Mouse (Mus musculus) small intestine, adult 2 months (tissue): Measurements from ENCODE around the gene Ppp3r1. TPM values are rescaled to one million over a fixed set of nuclear protein-coding genes. Genes with fewer than 3 reads are reported as not detected.

Source experiments
- H3K27ac ChIP-seq: fragments of 200-500 bp; 2 replicates; pipeline ENCODE4 v1.5.1; 2012; ENCODE audit warnings: low read depth, low read length, control low read depth, inconsistent platforms; ENCODE audit not compliant: insufficient read depth
- H3K27me3 ChIP-seq: fragments of 200-500 bp; 2 replicates; pipeline ENCODE4 v1.6.1; 2012; ENCODE audit warnings: mild to moderate bottlenecking, moderate library complexity, low read length, inconsistent platforms; ENCODE audit not compliant: control insufficient read depth, insufficient read depth
- H3K36me3 ChIP-seq: fragments of 200-500 bp; 2 replicates; pipeline ENCODE4 v1.6.1; 2012; ENCODE audit warnings: mild to moderate bottlenecking, low read length, control low read depth, inconsistent platforms; ENCODE audit not compliant: control insufficient read depth, insufficient read depth
- H3K4me1 ChIP-seq: fragments of 200-500 bp; 2 replicates; pipeline ENCODE4 v1.6.1; 2012; ENCODE audit warnings: low read length, inconsistent platforms, mixed read lengths; ENCODE audit not compliant: control insufficient read depth, insufficient read depth, insufficient read length
- H3K4me3 ChIP-seq: fragments of 200-500 bp; 2 replicates; pipeline ENCODE4 v1.5.1; 2012; ENCODE audit warnings: low read depth, mild to moderate bottlenecking, control low read depth, inconsistent platforms, low read length, moderate library complexity
- CTCF ChIP-seq: fragments of 200-500 bp; IDR thresholded peaks from 2 replicates; pipeline ENCODE4 v1.5.1; 2012; ENCODE audit warnings: low read depth, mild to moderate bottlenecking, control low read depth, inconsistent platforms, low read length, moderate library complexity, mixed read lengths; ENCODE audit not compliant: insufficient replicate concordance, insufficient read length; ENCODE audit errors: extremely low read depth
- POLR2A ChIP-seq: fragments of 200-500 bp; IDR thresholded peaks from 2 replicates; pipeline ENCODE4 v1.6.1; 2012; ENCODE audit warnings: low read depth, mild to moderate bottlenecking, control low read depth, inconsistent platforms, low read length, moderate library complexity
- WGBS: fragments of 180-500 bp; shearing (Covaris S2); methylation state at CpG from one replicate; pipeline ENCODE4 v1.1.7; 2018; 5-methylcytosine and 5-hydroxymethylcytosine counted together
- polyA plus RNA-seq: library from polyadenylated mRNA; depleted of rRNA; stranded (reverse); fragments of >200 nt; gene quantifications from 2 replicates; pipeline ENCODE4 v1.2.3, GENCODE M21; 2012

The Ppp3r1 gene
- polyA plus RNA-seq, 1 experiment, result 33.2 TPM

DNA sequence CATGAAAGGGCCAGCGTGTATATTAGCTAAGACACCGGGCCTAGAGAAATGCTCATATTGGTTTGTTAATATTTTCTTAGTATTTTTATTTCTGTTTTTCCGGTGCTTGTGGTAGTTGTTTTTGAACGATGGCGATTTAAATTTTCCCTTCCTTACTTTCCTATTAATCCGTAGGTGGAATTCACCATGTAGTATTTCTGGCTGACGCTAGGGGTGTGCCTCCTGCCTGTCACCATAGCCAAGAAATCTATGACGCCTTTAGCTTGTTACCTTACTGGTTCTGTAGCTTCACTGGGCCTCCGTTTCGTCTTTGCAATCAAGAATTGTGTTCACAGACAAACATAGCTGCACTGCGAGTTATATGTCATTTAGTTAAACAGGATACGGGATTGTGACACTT, 1.2 kb downstream of the Ppp3r1 start:
- TF ChIP-seq CTCF (peak; percentile 11; the same call in 1 of the 2 replicates), POLR2A (no peak)
- WGBS, result under 1% methylated on average over 12 of the region's 12 CpGs
- Histone ChIP-seq H3K27me3 (no peaks in the 10 kb centered on the region), H3K27ac (peak overlapping the region; percentile 80), H3K4me1 (peaks cover 14% of the 10 kb centered on the region), H3K4me3 (peak overlapping the region; percentile 94), H3K36me3 (no peaks in the 10 kb centered on the region)

DNA sequence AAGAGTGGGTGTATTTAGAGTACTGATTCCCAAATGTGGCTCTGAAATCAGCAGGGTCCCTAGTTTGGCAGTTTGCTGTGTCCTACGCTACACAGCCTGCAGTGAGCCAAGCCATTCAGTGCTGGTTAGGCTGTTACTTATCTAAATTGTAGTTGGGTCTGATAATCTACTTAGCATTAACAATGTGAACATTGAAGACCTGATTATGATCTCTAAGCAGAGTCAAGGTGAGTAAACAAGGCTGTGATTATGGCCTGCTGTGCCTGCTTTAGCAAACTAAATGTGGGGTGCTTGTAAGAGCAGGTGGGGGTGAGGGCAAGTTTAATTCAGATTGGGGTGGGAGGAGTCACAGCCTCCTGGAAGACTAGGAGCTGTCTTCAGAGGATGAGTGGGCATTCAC, 4.9 kb downstream of the Ppp3r1 start:
- WGBS, result 22% methylated on average over 1 of the region's 1 CpGs
- H3K27ac ChIP-seq, result no peak overlapping the region; the same call in 1 of the 2 replicates
- no peak for TF ChIP-seq CTCF
- no peak for TF ChIP-seq POLR2A

GRCm38 (mm10) chr11:17166627-17167026, 7.6 kb downstream of the Ppp3r1 start:
- TF ChIP-seq CTCF (no peak), POLR2A (no peak)
- H3K36me3 ChIP-seq, result no peaks in the 10 kb centered on the region
- no peak overlapping the region for H3K27ac ChIP-seq
- H3K27me3 ChIP-seq, result no peaks in the 10 kb centered on the region
- no peak overlapping the region for H3K4me3 ChIP-seq
- H3K4me1 ChIP-seq, result peaks cover 33% of the 10 kb centered on the region
- WGBS, result 79% methylated on average over 7 of the region's 7 CpGs

More for the DNA sequence above, 4.9 kb downstream of the Ppp3r1 start:
- Histone ChIP-seq H3K4me1 (peaks cover 26% of the 10 kb centered on the region), H3K27me3 (no peaks in the 10 kb centered on the region), H3K36me3 (no peaks in the 10 kb centered on the region), H3K4me3 (no peak overlapping the region)

DNA sequence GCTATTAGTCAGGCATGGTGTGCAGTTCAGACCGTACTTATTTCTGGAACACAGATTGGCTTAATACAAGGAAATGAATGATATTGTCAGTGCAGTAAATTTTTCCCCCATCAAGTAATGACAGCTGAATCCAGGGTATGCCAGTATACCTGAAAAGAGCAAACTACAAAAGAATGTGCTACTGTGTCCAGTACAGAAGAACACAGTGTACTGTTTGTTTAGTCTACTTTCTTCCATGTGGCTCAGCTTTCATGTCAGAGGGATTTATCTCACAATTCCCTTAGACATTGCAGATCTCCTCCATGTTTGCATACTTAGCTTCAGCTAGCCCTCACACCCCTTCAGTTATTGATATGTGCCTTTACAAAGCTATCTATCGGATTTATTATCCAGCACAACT, 10.2 kb downstream of the Ppp3r1 start:
- TF ChIP-seq CTCF, result no peak
- TF ChIP-seq POLR2A, result no peak
- H3K27me3 ChIP-seq, result no peaks in the 10 kb centered on the region
- 29% methylated on average over 2 of the region's 2 CpGs for WGBS
- peaks cover 22% of the 10 kb centered on the region; the same call in 1 of the 2 replicates for H3K4me1 ChIP-seq
- H3K4me3 ChIP-seq, result no peak overlapping the region
- no peak overlapping the region for H3K27ac ChIP-seq
- H3K36me3 ChIP-seq, result no peaks in the 10 kb centered on the region

GRCm38 (mm10) chr11:17170938-17171729, 12.1 kb downstream of the Ppp3r1 start:
- 92% methylated on average over 1 of the region's 1 CpGs for WGBS
- TF ChIP-seq CTCF (no peak), POLR2A (no peak)
- no peak overlapping the region for H3K27ac ChIP-seq
- H3K4me3 ChIP-seq, result no peak overlapping the region
- no peaks in the 10 kb centered on the region for H3K36me3 ChIP-seq
- H3K4me1 ChIP-seq, result peaks cover 13% of the 10 kb centered on the region; the same call in 1 of the 2 replicates
- no peaks in the 10 kb centered on the region for H3K27me3 ChIP-seq

DNA sequence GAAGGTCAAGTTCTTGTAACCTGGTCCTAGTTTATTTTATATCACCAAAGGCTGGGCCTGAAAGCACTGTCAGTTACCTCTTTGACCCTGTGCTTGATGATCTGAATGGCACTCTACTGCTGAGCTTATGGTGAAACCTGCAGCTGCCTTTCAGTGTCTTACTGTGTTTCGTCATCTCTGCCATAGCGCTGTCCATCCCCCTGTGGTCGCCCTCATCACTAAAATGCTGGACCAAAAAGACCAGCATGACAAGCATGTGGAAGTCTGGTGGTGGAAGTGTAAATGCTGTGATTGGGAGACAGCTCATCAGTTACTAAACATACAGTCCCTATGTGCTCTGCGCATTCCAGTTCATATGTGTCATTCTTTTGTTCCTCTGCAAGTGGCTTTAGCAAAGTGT, 13.2 kb downstream of the Ppp3r1 start:
- H3K4me1 ChIP-seq, result peaks cover 7% of the 10 kb centered on the region; the same call in 1 of the 2 replicates
- H3K27me3 ChIP-seq, result no peaks in the 10 kb centered on the region
- H3K36me3 ChIP-seq, result no peaks in the 10 kb centered on the region
- 94% methylated on average over 4 of the region's 4 CpGs for WGBS
- H3K4me3 ChIP-seq, result no peak overlapping the region
- H3K27ac ChIP-seq, result no peak overlapping the region
- no peak for TF ChIP-seq CTCF
- TF ChIP-seq POLR2A, result no peak

DNA sequence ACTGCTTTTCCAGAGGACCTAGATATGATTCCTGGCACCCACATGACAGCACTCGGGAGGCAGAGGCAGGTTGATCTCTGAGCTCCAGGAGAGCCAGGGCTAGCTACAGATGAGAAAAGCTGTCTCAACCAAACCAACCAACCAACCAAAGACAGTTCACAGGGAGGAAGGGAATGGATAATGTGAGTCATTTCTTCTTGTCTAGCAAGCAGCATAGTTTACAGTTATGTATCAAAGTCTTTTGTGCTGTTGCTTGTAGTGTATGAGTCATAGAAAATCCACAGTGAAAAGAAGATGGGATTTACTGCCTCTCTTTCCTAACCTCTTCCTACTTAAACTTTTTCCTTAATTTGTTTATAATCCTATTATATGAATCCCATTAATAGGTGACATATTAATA, 17.6 kb downstream of the Ppp3r1 start:
- H3K4me1 ChIP-seq, result no peaks in the 10 kb centered on the region; the same call in 1 of the 2 replicates
- H3K36me3 ChIP-seq, result no peaks in the 10 kb centered on the region
- H3K27me3 ChIP-seq, result no peaks in the 10 kb centered on the region
- TF ChIP-seq POLR2A (no peak), CTCF (no peak)
- 90% methylated on average over 1 of the region's 1 CpGs for WGBS
- H3K4me3 ChIP-seq, result no peak overlapping the region
- H3K27ac ChIP-seq, result no peak overlapping the region
